Mouse (Mus musculus): ENCODE data around the gene Mt2.
A peak's percentile ranks its signal among the peaks of the same experiment; 100 is the strongest.

GRCm38 (mm10) chr8:94186542-94186941 lies 14.1 kb downstream of the Mt2 start:
- TF ChIP-seq CTCF (IDR thresholded peaks at IDR 0.05; ENCODE audit: extremely low read depth, insufficient read depth, low read length): peak; percentile 28; the same call in 1 of the 2 replicates
- no peak for TF ChIP-seq POLR2A (IDR thresholded peaks at IDR 0.05; ENCODE audit: extremely low read depth, insufficient read depth, low read length)

Measured in cortical plate, adult 2 months (tissue).